Mouse (Mus musculus) G1E (cell line): ENCODE measurements around the gene Khnyn. TPM values are rescaled to one million over a fixed set of nuclear protein-coding genes. Genes with fewer than 3 reads are reported as not detected.

Experiments used
- ATAC-seq: 2 replicates; pipeline ENCODE4 v1.8.0; 2016; ENCODE audit warnings: mild to moderate bottlenecking; ENCODE audit not compliant: insufficient number of reproducible peaks, poor library complexity, low FRiP score, severe bottlenecking; ENCODE audit errors: extremely low read depth
- DNase-seq: peaks from one replicate; pipeline ENCODE4 v3.0.0; 2012; ENCODE audit warnings: low spot score
- H3K27me3 ChIP-seq: 2 replicates; pipeline ENCODE4 v1.6.1; 2012; ENCODE audit warnings: mild to moderate bottlenecking, low read length, inconsistent platforms; ENCODE audit not compliant: insufficient read depth
- H3K36me3 ChIP-seq: replicated peaks from 2 replicates; pipeline ENCODE3; 2012; ENCODE audit warnings: mild to moderate bottlenecking, inconsistent platforms
- H3K4me1 ChIP-seq: 2 replicates; pipeline ENCODE4 v1.6.1; 2012; ENCODE audit warnings: low read depth, low read length, inconsistent platforms, mixed read lengths; ENCODE audit not compliant: insufficient read depth
- H3K4me3 ChIP-seq: 2 replicates; pipeline ENCODE4 v1.5.1; 2012; ENCODE audit warnings: low read depth, mild to moderate bottlenecking, inconsistent platforms, low read length, moderate library complexity, mixed read lengths
- H3K9me3 ChIP-seq: replicated peaks from 2 replicates; pipeline ENCODE4 v1.6.1; 2012; ENCODE audit warnings: inconsistent platforms
- CTCF ChIP-seq: IDR thresholded peaks from 2 replicates; pipeline ENCODE4 v1.5.1; 2012; ENCODE audit warnings: low read depth, low read length, inconsistent platforms, mixed read lengths
- GATA1 ChIP-seq: IDR thresholded peaks from 2 replicates; pipeline ENCODE4 v1.6.1; 2012; ENCODE audit warnings: borderline replicate concordance, low read length, inconsistent platforms, mixed read lengths
- GATA2 ChIP-seq: IDR thresholded peaks from 2 replicates; pipeline ENCODE4 v1.6.1; 2012; ENCODE audit warnings: low read depth, low read length, inconsistent platforms, borderline replicate concordance
- POLR2AphosphoS5 ChIP-seq: IDR thresholded peaks from 2 replicates; pipeline ENCODE4 v1.6.1; 2012; ENCODE audit warnings: low read depth, low read length, inconsistent platforms; ENCODE audit not compliant: insufficient replicate concordance
- TAL1 ChIP-seq: conservative IDR thresholded peaks from 2 replicates; pipeline ENCODE4 v1.6.1; 2012; ENCODE audit warnings: low read depth, low read length, inconsistent platforms, mixed read lengths
- polyA plus RNA-seq: library from polyadenylated mRNA; stranded (reverse); fragments of >175 nt; gene quantifications from 2 replicates; pipeline ENCODE4 v1.2.3, GENCODE M21; 2012
- total RNA-seq, 2 experiments: library from RNA; stranded (forward) in 1 of 2; stranded (reverse) in 1 of 2; fragments of 200-1000 nt in 1 of 2; fragments of >200 nt in 1 of 2; fragmentation: Nextera tagmentation in 1 of 2; gene quantifications; 2 replicates each; pipeline ENCODE4 v1.2.3; 2014 to 2017

The Khnyn gene
- total and polyA plus RNA-seq, 3 experiments = 15.5 to 81.7 (median 29.4) TPM

DNA sequence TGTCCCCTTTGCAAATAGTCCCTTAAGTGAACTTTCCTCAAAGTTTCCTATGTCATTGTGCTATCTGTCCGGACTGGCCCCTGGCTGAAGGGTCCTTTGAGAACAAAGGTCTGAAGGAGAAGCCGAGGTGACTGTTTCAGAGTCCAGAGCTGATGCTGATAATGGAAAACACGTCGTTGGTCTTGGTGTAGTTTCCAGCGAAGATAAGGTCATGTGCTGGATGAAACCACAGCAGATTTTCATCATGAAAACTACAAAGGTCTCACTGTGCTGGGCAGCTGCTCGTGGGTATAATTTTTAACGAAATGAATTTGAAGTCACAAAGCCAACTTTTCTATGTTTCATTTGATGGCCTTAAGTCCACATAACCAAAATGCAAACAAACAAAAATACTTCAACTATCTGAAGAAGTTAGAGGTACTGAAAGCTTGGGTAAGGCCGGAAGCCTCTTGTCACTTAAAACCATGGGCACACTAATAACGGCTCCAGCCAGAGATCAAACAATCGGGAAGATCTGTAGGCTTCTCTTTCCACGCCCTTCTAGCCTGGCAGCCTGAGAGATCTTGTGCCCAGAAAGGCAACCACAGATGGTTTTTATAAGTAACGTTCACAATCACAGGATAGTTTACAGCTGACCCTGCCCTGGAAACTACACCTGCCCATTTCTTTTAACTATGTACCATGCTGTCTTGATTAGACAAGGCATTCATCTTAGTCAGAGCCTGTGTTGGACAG, 44.7 kb downstream of the Khnyn start:
- Histone ChIP-seq H3K4me1 (peaks cover 90% of the 10 kb centered on the region), H3K4me3 (no peak overlapping the region), H3K9me3 (no peaks in the 10 kb centered on the region), H3K27me3 (no peaks in the 10 kb centered on the region), H3K36me3 (no peaks in the 10 kb centered on the region)
- TF ChIP-seq GATA2 (no peak), GATA1 (no peak), POLR2AphosphoS5 (no peak), CTCF (no peak), TAL1 (no peak)
- ATAC-seq = peak; percentile 58
- peak; percentile 14 for DNase-seq

DNA sequence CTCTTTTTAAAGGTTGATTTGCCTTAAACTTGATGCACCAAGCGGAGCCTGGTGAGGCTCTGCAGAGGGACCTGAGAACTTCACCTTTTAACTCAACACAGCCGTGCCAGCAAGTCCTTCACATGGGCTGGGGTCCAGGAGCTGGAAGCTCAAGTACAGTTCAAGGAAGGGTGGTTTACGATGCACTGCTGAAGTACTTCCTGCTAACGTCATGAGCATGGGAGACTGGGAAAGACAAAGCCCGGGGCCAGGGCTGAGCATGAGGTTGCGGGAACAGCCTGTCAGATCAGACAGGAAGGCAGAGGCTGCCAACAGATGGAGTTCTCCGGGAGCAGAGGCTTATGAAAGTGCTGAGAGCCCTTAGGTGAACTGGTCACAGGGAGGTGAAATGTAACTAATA, 48.8 kb downstream of the Khnyn start:
- H3K36me3 ChIP-seq = no peaks in the 10 kb centered on the region
- no peak overlapping the region; the same call in 1 of the 2 replicates for H3K4me3 ChIP-seq
- no peaks in the 10 kb centered on the region for H3K27me3 ChIP-seq
- ATAC-seq (no peak), DNase-seq (no peak)
- H3K9me3 ChIP-seq = no peaks in the 10 kb centered on the region
- H3K4me1 ChIP-seq = peaks cover 78% of the 10 kb centered on the region
- TF ChIP-seq TAL1 (no peak), GATA2 (no peak)

DNA sequence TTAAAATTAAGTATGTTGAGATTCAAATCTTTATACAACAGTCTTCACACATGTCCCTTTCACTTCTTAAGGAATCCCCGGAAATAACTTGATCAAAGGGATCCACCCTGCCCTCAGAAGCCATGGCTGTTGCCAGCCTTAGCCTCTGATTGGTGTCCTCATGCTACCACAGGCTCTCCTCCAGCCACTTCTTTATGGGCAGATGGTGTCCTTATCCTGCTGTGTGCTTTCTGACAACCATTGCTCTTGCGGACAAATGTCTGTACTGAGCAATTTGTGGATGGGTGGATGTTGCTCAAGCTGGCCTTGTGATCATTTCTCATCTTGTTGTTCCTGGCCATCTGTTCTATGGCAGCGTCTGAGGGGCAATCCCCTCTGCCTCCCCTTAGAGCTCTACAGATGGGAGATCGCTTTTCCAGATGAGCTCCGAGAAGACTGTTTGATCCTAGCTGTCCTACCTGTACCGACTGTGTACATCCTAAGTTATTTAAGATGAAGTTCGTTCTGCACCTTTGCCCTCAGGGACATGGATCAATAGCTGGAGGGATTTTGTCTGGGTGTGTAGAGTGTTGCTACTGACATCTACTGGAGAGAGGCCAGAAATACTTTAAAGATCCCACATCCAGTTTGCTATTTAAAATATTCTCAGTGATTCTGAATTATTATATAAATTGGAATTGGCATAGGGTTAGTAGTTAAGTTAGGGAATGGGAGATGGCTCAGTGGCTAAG, 55.5 kb downstream of the Khnyn start:
- DNase-seq = no peak
- H3K4me1 ChIP-seq = peaks cover 70% of the 10 kb centered on the region
- 0 out of 2 replicates have a peak, but pooled peaks have one; percentile 16 for TF ChIP-seq CTCF
- no peak for TF ChIP-seq GATA2
- ATAC-seq = no peak
- no peaks in the 10 kb centered on the region for H3K36me3 ChIP-seq
- no peaks in the 10 kb centered on the region for H3K9me3 ChIP-seq
- no peak overlapping the region for H3K4me3 ChIP-seq
- no peaks in the 10 kb centered on the region for H3K27me3 ChIP-seq

GRCm38 (mm10) chr14:55943601-55944000, 58.9 kb downstream of the Khnyn start:
- ATAC-seq (no peak), DNase-seq (no peak)
- H3K4me1 ChIP-seq = peaks cover 74% of the 10 kb centered on the region

DNA sequence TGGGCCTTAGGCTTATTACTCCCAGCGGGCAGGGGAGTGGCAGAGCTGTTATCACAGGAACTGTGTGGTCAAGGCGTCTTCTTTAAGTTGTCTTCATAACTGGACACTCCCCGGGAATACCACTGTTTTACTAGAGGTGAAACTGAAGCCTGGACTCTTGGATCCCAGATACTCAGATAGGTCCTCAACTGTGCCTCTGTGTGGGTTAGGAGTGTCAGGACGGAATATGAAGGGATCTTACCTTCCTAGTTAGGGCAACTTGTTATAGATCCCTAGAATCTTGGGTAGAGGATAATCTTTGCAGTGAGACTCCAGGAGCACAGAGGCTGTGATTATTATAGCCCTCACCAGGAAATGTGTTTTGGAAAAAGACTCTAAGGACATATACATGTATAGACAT, 59.8 kb downstream of the Khnyn start, which contains the start of gene Cma1:
Gene Cma1, minus strand, starts transcription at position 101 of the 400 bp plus-strand sequence.
- Histone ChIP-seq H3K27me3 (no peaks in the 10 kb centered on the region), H3K4me3 (no peak within 1 kb of the TSS; the same call in 1 of the 2 replicates), H3K9me3 (no peaks in the 10 kb centered on the region), H3K4me1 (peaks cover 70% of the 10 kb centered on the region), H3K36me3 (no peaks in the 10 kb centered on the region)
- TF ChIP-seq POLR2AphosphoS5 (no peak), GATA1 (no peak), GATA2 (no peak), CTCF (no peak), TAL1 (no peak)
- DNase-seq (no peak), ATAC-seq (no peak)

More at GRCm38 (mm10) chr14:55943601-55944000, 58.9 kb downstream of the Khnyn start:
- Histone ChIP-seq H3K36me3 (no peaks in the 10 kb centered on the region), H3K27me3 (no peaks in the 10 kb centered on the region), H3K9me3 (no peaks in the 10 kb centered on the region), H3K4me3 (no peak overlapping the region; the same call in 1 of the 2 replicates)
- TF ChIP-seq GATA1 (no peak), CTCF (no peak), TAL1 (no peak), GATA2 (no peak), POLR2AphosphoS5 (no peak)

GRCm38 (mm10) chr14:55946269-55946969, 61.7 kb downstream of the Khnyn start:
- no peaks in the 10 kb centered on the region for H3K27me3 ChIP-seq
- H3K4me3 ChIP-seq = no peak overlapping the region
- H3K36me3 ChIP-seq = no peaks in the 10 kb centered on the region
- peaks cover 81% of the 10 kb centered on the region for H3K4me1 ChIP-seq
- DNase-seq = no peak
- H3K9me3 ChIP-seq = no peaks in the 10 kb centered on the region
- no peak for ATAC-seq
- no peak for TF ChIP-seq GATA2
- TF ChIP-seq POLR2AphosphoS5 = no peak
- no peak for TF ChIP-seq CTCF
- no peak for TF ChIP-seq TAL1
- TF ChIP-seq GATA1 = no peak

Other genes starting within 250 kb of the Khnyn start
Only the 20 nearest of the 31 such genes appear.
- 10.5 and 11.5 TPM in 2 replicates for gene Tgm1, start 171.0 kb upstream of the Khnyn start, total RNA-seq (2014; fragmentation: Nextera tagmentation)
- 11.7 and 13.1 TPM in 2 replicates for gene Tgm1, start 171.0 kb upstream of the Khnyn start, total RNA-seq (2017)
- gene Tgm1, start 171.0 kb upstream of the Khnyn start, polyA plus RNA-seq = 26.6 and 31.1 TPM in 2 replicates
- 11.9 and 12.4 TPM in 2 replicates for gene Rabggta, start 162.7 kb upstream of the Khnyn start, total RNA-seq (2014; fragmentation: Nextera tagmentation)
- gene Rabggta, start 162.7 kb upstream of the Khnyn start, total RNA-seq (2017) = 15.2 and 17.3 TPM in 2 replicates
- gene Rabggta, start 162.7 kb upstream of the Khnyn start, polyA plus RNA-seq = 19.3 and 27.6 TPM in 2 replicates
- 67.7 and 86.7 TPM in 2 replicates for gene Dhrs1, start 139.3 kb upstream of the Khnyn start, total RNA-seq (2014; fragmentation: Nextera tagmentation)
- gene Dhrs1, start 139.3 kb upstream of the Khnyn start, total RNA-seq (2017) = 39.3 and 57.2 TPM in 2 replicates
- 4.2 and 6.5 TPM in 2 replicates for gene Dhrs1, start 139.3 kb upstream of the Khnyn start, polyA plus RNA-seq
- 23.0 and 32.6 TPM in 2 replicates for gene Nop9, start 139.3 kb upstream of the Khnyn start, total RNA-seq (2014; fragmentation: Nextera tagmentation)
- 22.3 and 23.5 TPM in 2 replicates for gene Nop9, start 139.3 kb upstream of the Khnyn start, total RNA-seq (2017)
- gene Nop9, start 139.3 kb upstream of the Khnyn start, polyA plus RNA-seq = 45.5 and 56.5 TPM in 2 replicates
- gene Cideb, start 126.5 kb upstream of the Khnyn start, total RNA-seq (2014; fragmentation: Nextera tagmentation) = not detected in 2 replicates
- 0.38 TPM in 1 of 2 replicates, not detected in the other for gene Cideb, start 126.5 kb upstream of the Khnyn start, total RNA-seq (2017)
- not detected in 2 replicates for gene Cideb, start 126.5 kb upstream of the Khnyn start, polyA plus RNA-seq
- 0.44 TPM in 1 of 2 replicates, not detected in the other for gene Ltb4r2, start 123.5 kb upstream of the Khnyn start, total RNA-seq (2014; fragmentation: Nextera tagmentation)
- 0.11 and 0.12 TPM in 2 replicates for gene Ltb4r2, start 123.5 kb upstream of the Khnyn start, total RNA-seq (2017)
- 0.12 TPM in 1 of 2 replicates, not detected in the other for gene Ltb4r2, start 123.5 kb upstream of the Khnyn start, polyA plus RNA-seq
- gene Ltb4r1, start 119.0 kb upstream of the Khnyn start, total RNA-seq (2014; fragmentation: Nextera tagmentation) = 0.53 TPM in 1 of 2 replicates, not detected in the other
- gene Ltb4r1, start 119.0 kb upstream of the Khnyn start, total RNA-seq (2017) = 0.11 and 0.17 TPM in 2 replicates
- 1.0 and 1.2 TPM in 2 replicates for gene Ltb4r1, start 119.0 kb upstream of the Khnyn start, polyA plus RNA-seq
- gene Adcy4, start 100.9 kb upstream of the Khnyn start, total RNA-seq (2014; fragmentation: Nextera tagmentation) = not detected in 2 replicates
- 0.16 TPM in 1 of 2 replicates, not detected in the other for gene Adcy4, start 100.9 kb upstream of the Khnyn start, total RNA-seq (2017)
- gene Adcy4, start 100.9 kb upstream of the Khnyn start, polyA plus RNA-seq = 0.03 and 0.05 TPM in 2 replicates
- gene Ripk3, start 96.1 kb upstream of the Khnyn start, total RNA-seq (2014; fragmentation: Nextera tagmentation) = 0.53 TPM in 1 of 2 replicates, not detected in the other
- 0.23 and 0.27 TPM in 2 replicates for gene Ripk3, start 96.1 kb upstream of the Khnyn start, total RNA-seq (2017)
- gene Ripk3, start 96.1 kb upstream of the Khnyn start, polyA plus RNA-seq = 0.29 and 0.51 TPM in 2 replicates
- gene Nfatc4, start 61.8 kb upstream of the Khnyn start, total RNA-seq (2014; fragmentation: Nextera tagmentation) = not detected in 2 replicates
- gene Nfatc4, start 61.8 kb upstream of the Khnyn start, total RNA-seq (2017) = 0.12 and 0.71 TPM in 2 replicates
- gene Nfatc4, start 61.8 kb upstream of the Khnyn start, polyA plus RNA-seq = 0.04 TPM in 1 of 2 replicates, not detected in the other
- 4.5 and 5.6 TPM in 2 replicates for gene Nynrin, start 30.9 kb upstream of the Khnyn start, total RNA-seq (2014; fragmentation: Nextera tagmentation)
- 3.0 TPM in 2 replicates for gene Nynrin, start 30.9 kb upstream of the Khnyn start, total RNA-seq (2017)
- gene Nynrin, start 30.9 kb upstream of the Khnyn start, polyA plus RNA-seq = 3.7 and 4.2 TPM in 2 replicates
- 0.53 TPM in 1 of 2 replicates, not detected in the other for gene Cbln3, start 555 bp upstream of the Khnyn start, total RNA-seq (2014; fragmentation: Nextera tagmentation)
- gene Cbln3, start 555 bp upstream of the Khnyn start, total RNA-seq (2017) = 0.58 and 0.66 TPM in 2 replicates
- gene Cbln3, start 555 bp upstream of the Khnyn start, polyA plus RNA-seq = 0.20 and 0.35 TPM in 2 replicates
- not detected in 2 replicates for gene Sdr39u1, start 15.3 kb downstream of the Khnyn start, total RNA-seq (2014; fragmentation: Nextera tagmentation)
- gene Sdr39u1, start 15.3 kb downstream of the Khnyn start, total RNA-seq (2017) = 2.2 and 2.8 TPM in 2 replicates
- not detected in 2 replicates for gene Sdr39u1, start 15.3 kb downstream of the Khnyn start, polyA plus RNA-seq
- gene Cma1, start 59.7 kb downstream of the Khnyn start, total RNA-seq (2014; fragmentation: Nextera tagmentation) = not detected in 2 replicates
- gene Cma1, start 59.7 kb downstream of the Khnyn start, total RNA-seq (2017) = 194 and 209 TPM in 2 replicates
- gene Cma1, start 59.7 kb downstream of the Khnyn start, polyA plus RNA-seq = not detected in 2 replicates
- not detected in 2 replicates for gene Cma2, start 66.0 kb downstream of the Khnyn start, total RNA-seq (2014; fragmentation: Nextera tagmentation)
- gene Cma2, start 66.0 kb downstream of the Khnyn start, total RNA-seq (2017) = 0.87 and 1.2 TPM in 2 replicates
- gene Cma2, start 66.0 kb downstream of the Khnyn start, polyA plus RNA-seq = not detected in 2 replicates
- 13.1 and 16.6 TPM in 2 replicates for gene Mcpt1, start 133.0 kb downstream of the Khnyn start, total RNA-seq (2014; fragmentation: Nextera tagmentation)
- 1.6 and 3.3 TPM in 2 replicates for gene Mcpt1, start 133.0 kb downstream of the Khnyn start, total RNA-seq (2017)
- gene Mcpt1, start 133.0 kb downstream of the Khnyn start, polyA plus RNA-seq = 0.07 and 0.27 TPM in 2 replicates
- gene Mcpt9, start 145.5 kb downstream of the Khnyn start, total RNA-seq (2014; fragmentation: Nextera tagmentation) = 1.1 TPM in 1 of 2 replicates, not detected in the other
- gene Mcpt9, start 145.5 kb downstream of the Khnyn start, total RNA-seq (2017) = 0.05 TPM in 1 of 2 replicates, not detected in the other
- not detected in 2 replicates for gene Mcpt9, start 145.5 kb downstream of the Khnyn start, polyA plus RNA-seq
- gene Mcpt2, start 157.1 kb downstream of the Khnyn start, total RNA-seq (2014; fragmentation: Nextera tagmentation) = not detected in 2 replicates
- gene Mcpt2, start 157.1 kb downstream of the Khnyn start, total RNA-seq (2017) = 1.1 and 2.4 TPM in 2 replicates
- 0.06 TPM in 1 of 2 replicates, not detected in the other for gene Mcpt2, start 157.1 kb downstream of the Khnyn start, polyA plus RNA-seq
- gene Mcpt4, start 177.4 kb downstream of the Khnyn start, total RNA-seq (2014; fragmentation: Nextera tagmentation) = not detected in 2 replicates
- 0.46 and 0.66 TPM in 2 replicates for gene Mcpt4, start 177.4 kb downstream of the Khnyn start, total RNA-seq (2017)
- gene Mcpt4, start 177.4 kb downstream of the Khnyn start, polyA plus RNA-seq = not detected in 2 replicates
- gene Mcpt8, start 200.3 kb downstream of the Khnyn start, total RNA-seq (2014; fragmentation: Nextera tagmentation) = not detected in 2 replicates
- not detected in 2 replicates for gene Mcpt8, start 200.3 kb downstream of the Khnyn start, total RNA-seq (2017)
- gene Mcpt8, start 200.3 kb downstream of the Khnyn start, polyA plus RNA-seq = not detected in 2 replicates